Mouse (Mus musculus): ENCODE measurements at regions not wholly inside any gene's neighbourhood (a gene's known extent, or its start where the extent isn't known, plus 50 kb on each side); places are given as distances from the start of the nearest gene placed in this dataset.

DNA sequence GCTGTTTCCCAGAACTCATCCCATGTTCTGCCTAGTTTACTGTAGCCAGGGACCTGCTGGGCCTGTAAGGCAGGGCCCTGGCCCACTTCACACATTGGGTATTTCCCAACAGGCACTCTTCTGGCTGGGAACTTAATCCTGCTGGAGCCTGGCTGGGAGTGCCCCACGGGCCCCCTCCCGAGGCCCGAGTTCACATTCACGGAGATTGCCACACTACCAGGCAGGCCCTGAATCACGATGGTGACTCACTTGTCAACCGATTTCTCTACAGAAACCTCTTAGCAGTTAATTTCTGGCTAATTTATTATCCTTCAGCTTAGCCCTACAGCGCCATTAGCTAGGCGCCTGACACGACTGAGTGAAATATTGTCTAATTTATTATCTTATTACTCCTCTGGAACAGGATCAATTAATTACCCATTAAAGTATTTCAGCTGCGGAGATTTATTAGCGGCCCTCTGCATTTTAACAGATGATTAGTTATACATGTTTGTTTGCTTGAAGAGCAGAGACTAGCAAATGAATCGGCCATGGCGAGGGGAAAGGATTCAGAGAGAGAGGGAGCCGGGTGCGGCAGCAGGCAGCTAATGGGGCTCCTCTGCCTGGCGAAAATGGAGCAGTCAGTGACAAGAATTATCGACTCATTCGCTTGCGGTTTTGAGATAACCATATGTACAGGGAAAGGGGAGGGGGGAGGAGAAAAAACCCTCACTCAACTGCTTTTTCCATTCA is 229.7 kb upstream of the Zfp703 start:
- Histone ChIP-seq H3K27me3 (ENCODE audit: control insufficient read depth, insufficient read depth, low read length) (no peaks in the 10 kb centered on the region), H3K9ac (peak overlapping the region; percentile 2; the same call in 1 of the 2 replicates), H3K9me3 (ENCODE audit: control insufficient read depth, low read length) (no peaks in the 10 kb centered on the region), H3K4me1 (replicated peaks; ENCODE audit: control insufficient read depth, insufficient read depth, low read length) (peaks cover 24% of the 10 kb centered on the region), H3K4me2 (replicated peaks) (peak overlapping the region; percentile 24), H3K36me3 (replicated peaks; ENCODE audit: control insufficient read depth, insufficient read depth) (no peaks in the 10 kb centered on the region), H3K27ac (peak overlapping the region; percentile 78), H3K4me3 (replicated peaks; ENCODE audit: low read length) (no peak overlapping the region)
- peak; percentile 50 for DNase-seq (ENCODE audit: low spot score)
- WGBS: 36% methylated on average over 19 of the region's 19 CpGs
- ATAC-seq (ENCODE audit: low FRiP score): peak; percentile 58

DNA sequence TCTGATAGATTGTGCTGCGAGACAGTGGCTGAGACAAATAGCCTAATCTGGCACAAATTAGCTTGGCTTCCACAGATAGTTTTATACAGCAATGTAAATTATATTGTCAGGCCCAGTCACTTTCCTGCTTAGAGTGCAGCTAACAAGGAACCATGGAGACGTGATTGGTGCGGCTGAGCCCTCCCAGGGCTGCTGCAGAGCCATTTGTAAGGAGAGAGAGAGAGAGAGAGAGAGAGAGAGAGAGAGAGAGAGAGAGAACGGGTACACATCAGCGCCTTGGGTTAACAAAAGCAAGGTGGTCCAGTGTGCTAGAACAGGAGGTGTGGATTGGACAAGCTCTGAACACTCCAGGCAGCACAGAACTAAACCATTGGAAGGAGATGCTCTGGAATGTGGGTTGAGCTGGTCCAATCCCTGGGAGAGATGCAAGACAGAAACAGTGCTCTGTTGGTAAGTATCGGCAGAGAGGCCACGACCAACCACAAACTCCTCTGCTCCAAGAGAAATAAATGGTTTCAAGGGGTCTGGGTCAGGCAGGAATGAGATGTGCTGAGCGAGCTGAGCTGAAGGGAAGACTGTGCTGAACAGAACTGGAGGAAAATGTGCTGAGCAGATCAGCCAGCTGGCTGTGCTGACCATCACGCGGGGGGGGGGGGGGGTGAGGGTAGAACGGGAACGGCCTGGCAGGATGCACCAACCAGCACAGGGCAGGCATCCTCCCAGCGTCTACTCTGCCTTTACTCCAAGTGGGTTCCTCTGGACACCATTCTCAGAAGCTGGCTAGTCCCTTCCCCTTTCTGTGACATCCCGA is 228.8 kb upstream of the Zfp703 start:
- peak; percentile 75 for ATAC-seq (ENCODE audit: low FRiP score)
- H3K27ac ChIP-seq: peak overlapping the region; percentile 78
- no peaks in the 10 kb centered on the region for H3K27me3 ChIP-seq (ENCODE audit: control insufficient read depth, insufficient read depth, low read length)
- H3K4me1 ChIP-seq (replicated peaks; ENCODE audit: control insufficient read depth, insufficient read depth, low read length): peaks cover 24% of the 10 kb centered on the region
- peak overlapping the region; percentile 24; the same call in 1 of the 2 replicates for H3K4me2 ChIP-seq (replicated peaks)
- H3K9ac ChIP-seq: no peak overlapping the region
- no peaks in the 10 kb centered on the region for H3K9me3 ChIP-seq (ENCODE audit: control insufficient read depth, low read length)
- DNase-seq (ENCODE audit: low spot score): no peak
- WGBS: 46% methylated on average over 12 of the region's 14 CpGs
- H3K4me3 ChIP-seq (replicated peaks; ENCODE audit: low read length): no peak overlapping the region
- no peaks in the 10 kb centered on the region for H3K36me3 ChIP-seq (replicated peaks; ENCODE audit: control insufficient read depth, insufficient read depth)

DNA sequence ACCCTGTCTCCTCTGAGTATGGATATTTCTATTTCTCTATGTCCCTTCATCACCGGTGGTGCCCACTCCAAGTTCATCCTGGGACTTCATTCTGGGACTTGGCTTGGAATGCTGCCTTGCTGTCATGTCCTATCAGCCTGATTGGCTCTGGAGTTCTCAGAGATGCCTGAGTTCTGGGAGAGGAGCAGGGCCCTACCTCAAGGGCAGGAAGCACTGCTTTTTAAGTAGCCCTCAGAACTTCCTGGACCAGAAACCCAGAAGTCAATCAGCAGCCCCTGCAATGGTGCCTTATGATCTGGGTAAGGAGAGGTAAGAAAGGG is 228.2 kb upstream of the Zfp703 start:
- Histone ChIP-seq H3K9ac (no peak overlapping the region), H3K36me3 (replicated peaks; ENCODE audit: control insufficient read depth, insufficient read depth) (no peaks in the 10 kb centered on the region), H3K9me3 (ENCODE audit: control insufficient read depth, low read length) (no peaks in the 10 kb centered on the region), H3K4me3 (replicated peaks; ENCODE audit: low read length) (no peak overlapping the region), H3K27ac (peak overlapping the region; percentile 78; the same call in 1 of the 2 replicates), H3K27me3 (ENCODE audit: control insufficient read depth, insufficient read depth, low read length) (no peaks in the 10 kb centered on the region), H3K4me2 (replicated peaks) (no peak overlapping the region), H3K4me1 (replicated peaks; ENCODE audit: control insufficient read depth, insufficient read depth, low read length) (peaks cover 24% of the 10 kb centered on the region)
- ATAC-seq (ENCODE audit: low FRiP score): no peak
- DNase-seq (ENCODE audit: low spot score): no peak
- WGBS: 80% methylated on average over 1 of the region's 1 CpGs

DNA sequence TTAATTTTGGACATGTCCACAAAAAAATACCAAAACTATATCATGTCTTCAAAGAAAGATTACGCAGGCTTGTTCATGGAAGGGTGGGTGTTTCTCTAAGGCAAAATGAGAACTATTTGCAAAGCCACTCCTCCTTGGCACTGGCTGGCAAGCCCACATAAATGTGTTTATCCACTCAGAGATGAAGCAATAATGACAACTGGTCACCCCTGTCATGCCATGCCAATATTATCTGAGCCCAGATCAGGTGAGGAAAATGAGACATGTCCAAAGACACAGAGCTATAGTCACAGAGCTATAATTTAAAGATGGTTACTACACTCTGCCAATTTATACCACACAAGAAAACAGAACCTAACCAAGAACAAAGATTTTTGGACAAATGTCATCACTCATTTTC is 227.0 kb upstream of the Zfp703 start:
- Histone ChIP-seq H3K36me3 (replicated peaks; ENCODE audit: control insufficient read depth, insufficient read depth) (no peaks in the 10 kb centered on the region), H3K4me3 (replicated peaks; ENCODE audit: low read length) (no peak overlapping the region), H3K4me2 (replicated peaks) (no peak overlapping the region), H3K27me3 (ENCODE audit: control insufficient read depth, insufficient read depth, low read length) (no peaks in the 10 kb centered on the region), H3K9ac (no peak overlapping the region), H3K4me1 (replicated peaks; ENCODE audit: control insufficient read depth, insufficient read depth, low read length) (peaks cover 24% of the 10 kb centered on the region), H3K9me3 (ENCODE audit: control insufficient read depth, low read length) (peaks cover 6% of the 10 kb centered on the region; the same call in 1 of the 2 replicates), H3K27ac (no peak overlapping the region)
- DNase-seq (ENCODE audit: low spot score) (no peak), ATAC-seq (ENCODE audit: low FRiP score) (no peak)
- WGBS: 97% methylated on average over 1 of the region's 1 CpGs

DNA sequence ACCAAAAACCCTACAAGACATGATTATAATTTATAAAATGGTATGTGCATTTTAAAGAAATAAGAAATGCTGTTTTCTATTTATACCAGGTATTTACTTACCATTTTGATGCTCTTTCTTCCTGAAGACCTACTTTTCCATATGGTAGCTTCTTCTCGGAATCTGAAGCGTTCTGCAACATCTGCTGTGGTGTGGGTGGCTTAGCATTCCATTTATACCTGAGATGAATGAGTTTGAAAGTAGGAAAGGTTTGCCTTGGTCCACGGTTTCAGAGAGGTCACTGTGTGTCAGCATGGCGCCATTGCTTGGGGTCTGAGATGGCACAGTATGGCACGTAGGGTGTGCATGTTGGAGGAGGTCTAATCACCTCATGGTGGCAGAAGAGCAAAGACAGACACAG is 225.5 kb upstream of the Zfp703 start:
- Histone ChIP-seq H3K27ac (no peak overlapping the region), H3K4me3 (replicated peaks; ENCODE audit: low read length) (no peak overlapping the region), H3K36me3 (replicated peaks; ENCODE audit: control insufficient read depth, insufficient read depth) (no peaks in the 10 kb centered on the region), H3K4me1 (replicated peaks; ENCODE audit: control insufficient read depth, insufficient read depth, low read length) (peaks cover 24% of the 10 kb centered on the region), H3K4me2 (replicated peaks) (no peak overlapping the region), H3K27me3 (ENCODE audit: control insufficient read depth, insufficient read depth, low read length) (no peaks in the 10 kb centered on the region), H3K9me3 (ENCODE audit: control insufficient read depth, low read length) (peaks cover 6% of the 10 kb centered on the region; the same call in 1 of the 2 replicates), H3K9ac (no peak overlapping the region)
- no peak for ATAC-seq (ENCODE audit: low FRiP score)
- 91% methylated on average over 5 of the region's 5 CpGs for WGBS
- DNase-seq (ENCODE audit: low spot score): no peak

DNA sequence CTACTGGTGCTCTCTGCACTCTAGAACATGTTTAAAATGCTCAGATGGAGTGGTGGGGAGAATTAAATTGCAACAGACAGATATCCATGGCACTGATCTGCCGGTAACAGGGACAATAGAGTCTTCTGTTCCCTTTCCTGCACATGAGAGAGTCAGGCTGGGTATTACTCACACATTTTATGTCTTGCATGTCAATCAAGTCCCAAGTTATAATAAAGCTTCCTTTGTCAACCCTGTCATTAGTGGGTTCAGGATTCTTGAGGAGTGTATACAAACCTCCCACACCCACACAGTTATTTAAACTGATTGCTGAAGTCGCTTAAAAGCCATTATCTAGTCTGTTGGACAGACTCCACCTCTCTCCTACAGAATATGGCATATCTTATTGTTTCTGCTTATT is 220.7 kb upstream of the Zfp703 start:
- no peaks in the 10 kb centered on the region for H3K4me1 ChIP-seq (replicated peaks; ENCODE audit: control insufficient read depth, insufficient read depth, low read length)
- H3K4me2 ChIP-seq (replicated peaks): no peak overlapping the region
- ATAC-seq (ENCODE audit: low FRiP score) (no peak), DNase-seq (ENCODE audit: low spot score) (no peak)
- no peaks in the 10 kb centered on the region for H3K36me3 ChIP-seq (replicated peaks; ENCODE audit: control insufficient read depth, insufficient read depth)
- WGBS: 60% methylated on average over 2 of the region's 2 CpGs
- H3K9me3 ChIP-seq (ENCODE audit: control insufficient read depth, low read length): peaks cover 9% of the 10 kb centered on the region; the same call in 1 of the 2 replicates
- no peak overlapping the region for H3K27ac ChIP-seq
- H3K4me3 ChIP-seq (replicated peaks; ENCODE audit: low read length): no peak overlapping the region
- no peak overlapping the region for H3K9ac ChIP-seq
- no peaks in the 10 kb centered on the region for H3K27me3 ChIP-seq (ENCODE audit: control insufficient read depth, insufficient read depth, low read length)

DNA sequence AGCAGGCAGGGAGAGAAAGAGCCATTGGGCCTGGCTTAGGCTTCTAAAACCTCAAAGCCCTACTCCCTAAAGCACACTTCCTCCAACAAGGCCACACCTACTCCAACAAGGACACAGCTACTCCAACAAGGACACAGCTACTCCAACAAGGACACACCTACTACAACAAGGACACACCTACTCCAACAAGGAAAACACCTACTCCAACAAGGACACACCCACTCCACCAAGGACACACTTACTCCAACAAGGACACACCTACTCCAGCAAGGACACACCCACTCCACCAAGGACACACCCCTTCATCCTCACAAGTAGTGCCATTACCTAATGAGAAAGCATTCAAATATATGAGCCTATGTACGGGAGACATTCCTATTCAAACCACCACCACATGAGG is 216.4 kb upstream of the Zfp703 start:
- no peak overlapping the region for H3K27ac ChIP-seq
- DNase-seq (ENCODE audit: low spot score): no peak
- H3K4me3 ChIP-seq (replicated peaks; ENCODE audit: low read length): no peak overlapping the region
- H3K27me3 ChIP-seq (ENCODE audit: control insufficient read depth, insufficient read depth, low read length): no peaks in the 10 kb centered on the region
- ATAC-seq (ENCODE audit: low FRiP score): no peak
- H3K9me3 ChIP-seq (ENCODE audit: control insufficient read depth, low read length): 0 out of 2 replicates have a peak, but pooled peaks cover 3% of the 10 kb centered on the region
- no peak overlapping the region for H3K9ac ChIP-seq
- no peaks in the 10 kb centered on the region for H3K36me3 ChIP-seq (replicated peaks; ENCODE audit: control insufficient read depth, insufficient read depth)
- peaks cover 6% of the 10 kb centered on the region; the same call in 1 of the 2 replicates for H3K4me1 ChIP-seq (replicated peaks; ENCODE audit: control insufficient read depth, insufficient read depth, low read length)
- H3K4me2 ChIP-seq (replicated peaks): no peak overlapping the region
- WGBS: 100% methylated on average over 1 of the region's 1 CpGs

DNA sequence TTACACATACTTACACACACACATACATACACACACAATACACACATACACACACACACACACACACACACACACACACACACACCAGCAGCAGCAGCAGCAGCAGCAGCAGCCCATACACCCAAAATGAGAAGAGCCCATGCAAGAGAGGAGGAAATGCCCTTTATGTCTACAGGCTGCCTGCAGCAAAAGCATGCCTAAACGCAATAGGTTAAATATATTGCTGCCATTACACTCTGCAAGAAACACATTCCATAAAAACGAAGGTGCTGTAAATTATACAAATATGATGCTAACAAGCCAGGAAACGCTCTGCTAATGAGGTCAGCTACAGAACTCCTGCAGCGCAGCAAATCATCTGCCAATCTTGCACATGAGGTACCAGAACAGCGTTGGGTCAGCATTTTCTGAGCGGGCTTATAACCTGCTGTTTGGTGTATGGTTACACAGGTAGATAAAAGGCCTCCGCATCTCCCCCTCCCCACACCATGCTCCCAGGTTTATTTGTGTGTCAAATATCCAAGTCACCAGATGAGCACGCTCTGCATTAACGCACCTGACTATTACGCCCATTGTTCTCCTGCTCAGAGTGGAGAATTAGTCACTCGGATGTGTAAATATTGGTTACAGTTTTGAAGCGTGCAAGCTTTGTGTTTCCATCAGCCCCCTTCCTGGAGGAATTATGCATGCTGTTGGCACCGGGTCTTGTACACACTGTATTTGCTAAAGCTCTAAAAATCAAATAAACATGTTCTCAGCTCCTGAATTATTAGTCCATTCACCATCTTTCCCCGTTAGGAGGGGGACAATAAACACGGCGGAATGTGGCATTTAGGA is 214.0 kb upstream of the Zfp703 start:
- Histone ChIP-seq H3K4me1 (replicated peaks; ENCODE audit: control insufficient read depth, insufficient read depth, low read length) (peaks cover 6% of the 10 kb centered on the region; the same call in 1 of the 2 replicates), H3K27me3 (ENCODE audit: control insufficient read depth, insufficient read depth, low read length) (no peaks in the 10 kb centered on the region), H3K27ac (peak overlapping the region; percentile 3; the same call in 1 of the 2 replicates), H3K9me3 (ENCODE audit: control insufficient read depth, low read length) (0 out of 2 replicates have a peak, but pooled peaks cover 3% of the 10 kb centered on the region), H3K9ac (no peak overlapping the region), H3K4me3 (replicated peaks; ENCODE audit: low read length) (no peak overlapping the region), H3K36me3 (replicated peaks; ENCODE audit: control insufficient read depth, insufficient read depth) (no peaks in the 10 kb centered on the region), H3K4me2 (replicated peaks) (no peak overlapping the region)
- 60% methylated on average over 16 of the region's 16 CpGs for WGBS
- peak; percentile 48; the same call in 1 of the 2 replicates for ATAC-seq (ENCODE audit: low FRiP score)
- peak; percentile 45 for DNase-seq (ENCODE audit: low spot score)
